Mouse (Mus musculus): ENCODE measurements at regions not wholly inside any gene's neighbourhood (a gene's known extent, or its start where the extent isn't known, plus 50 kb on each side); places are given as distances from the start of the nearest gene placed in this dataset.

DNA sequence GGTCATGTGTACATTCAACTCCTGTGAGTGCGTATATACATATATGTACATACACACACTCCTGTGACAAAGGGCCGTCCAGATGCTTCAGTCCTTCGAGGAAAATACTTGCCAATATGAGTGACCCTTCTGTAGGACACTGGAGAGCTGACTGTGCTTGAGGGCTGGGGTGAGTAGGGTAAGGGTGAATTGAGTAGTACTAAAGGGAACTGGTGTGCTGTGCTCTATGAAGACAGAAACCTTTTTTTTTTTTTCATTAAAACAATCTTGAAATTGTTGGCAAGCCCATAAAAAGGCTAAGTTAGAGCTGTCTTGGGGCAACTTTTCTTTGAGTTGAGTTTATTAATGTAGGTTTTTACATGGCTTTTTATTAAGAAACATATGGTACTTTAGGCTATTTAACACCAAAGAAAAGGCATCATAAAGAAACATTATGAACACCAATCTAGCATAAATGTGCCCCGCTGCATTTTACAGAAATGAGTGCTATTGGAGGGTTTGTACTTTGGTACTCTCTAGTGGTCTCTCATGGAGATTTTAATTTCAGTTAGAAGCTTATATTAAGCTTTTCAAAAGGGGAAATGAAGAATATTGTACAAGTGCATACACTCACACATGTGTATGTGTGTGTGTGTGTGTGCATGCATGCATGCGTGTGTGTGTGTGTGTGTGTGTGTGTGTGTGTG is 718.5 kb upstream of the 2610301B20Rik start:
- WGBS = 95% methylated on average over 5 of the region's 5 CpGs
- H3K27ac ChIP-seq = no peak overlapping the region
- H3K9me3 ChIP-seq = no peaks in the 10 kb centered on the region
- no peaks in the 10 kb centered on the region for H3K4me1 ChIP-seq (replicated peaks)
- H3K36me3 ChIP-seq = no peaks in the 10 kb centered on the region
- no peak overlapping the region for H3K4me2 ChIP-seq
- no peaks in the 10 kb centered on the region for H3K27me3 ChIP-seq
- no peak overlapping the region for H3K9ac ChIP-seq
- no peak overlapping the region for H3K4me3 ChIP-seq
- no peak for ATAC-seq (ENCODE audit: low FRiP score)

DNA sequence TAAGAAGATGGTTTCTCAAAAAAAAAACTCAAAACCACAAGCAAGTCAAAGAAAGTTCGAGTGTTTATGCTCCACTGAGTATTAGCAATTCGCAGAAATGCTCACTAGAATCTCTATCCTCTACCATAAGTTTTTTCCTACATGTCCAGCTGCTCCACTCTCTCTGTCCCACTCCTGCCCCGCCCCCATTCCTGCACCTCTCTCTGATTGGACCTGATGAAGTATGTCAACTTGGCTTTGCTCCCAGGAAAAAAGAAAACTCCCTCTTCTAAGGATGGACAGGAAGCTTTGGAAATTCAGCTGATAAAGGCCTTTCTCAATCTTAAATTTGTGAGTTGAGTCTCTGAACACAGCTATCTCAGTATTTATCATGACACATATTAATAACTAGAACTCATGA is 684.4 kb upstream of the 2610301B20Rik start:
- Histone ChIP-seq H3K9ac (no peak overlapping the region), H3K4me1 (replicated peaks) (no peaks in the 10 kb centered on the region), H3K27ac (no peak overlapping the region), H3K4me2 (no peak overlapping the region), H3K9me3 (no peaks in the 10 kb centered on the region), H3K36me3 (no peaks in the 10 kb centered on the region), H3K4me3 (no peak overlapping the region), H3K27me3 (no peaks in the 10 kb centered on the region)
- WGBS = 90% methylated on average over 3 of the region's 3 CpGs
- no peak for ATAC-seq (ENCODE audit: low FRiP score)

DNA sequence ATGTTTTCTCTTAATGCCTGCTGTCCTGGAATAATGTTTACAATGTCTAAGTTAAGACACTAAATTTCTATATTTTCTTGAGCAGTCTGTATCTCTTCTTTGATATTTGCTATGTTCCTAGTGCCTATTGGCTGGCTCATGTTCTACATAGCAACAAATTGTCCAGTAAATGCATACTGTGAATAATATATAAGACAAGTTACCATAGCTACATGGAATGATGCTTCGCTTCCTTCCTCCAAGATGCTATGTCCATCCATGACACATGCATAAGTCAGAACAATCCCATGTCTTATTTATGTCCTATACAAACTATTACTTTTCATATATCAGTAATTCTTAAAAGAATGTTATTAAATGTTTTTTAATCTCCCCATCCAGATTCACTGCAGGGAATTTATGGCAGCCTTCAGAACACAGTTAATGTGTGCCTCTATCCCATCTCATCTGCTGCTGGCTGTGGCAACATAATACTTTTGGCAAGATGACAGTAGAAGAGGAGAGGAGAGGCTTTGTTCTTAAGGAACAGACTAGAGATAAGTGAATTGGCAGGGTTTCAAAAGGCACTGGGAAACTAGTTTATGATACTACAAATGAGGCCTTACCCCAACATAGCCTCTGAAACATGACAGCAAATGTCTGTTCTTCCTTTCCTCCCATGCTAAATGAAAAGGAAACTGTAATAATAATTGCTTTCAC is 676.9 kb upstream of the 2610301B20Rik start:
- no peaks in the 10 kb centered on the region for H3K4me1 ChIP-seq (replicated peaks)
- no peaks in the 10 kb centered on the region for H3K27me3 ChIP-seq
- no peak overlapping the region for H3K27ac ChIP-seq
- H3K9me3 ChIP-seq = no peaks in the 10 kb centered on the region
- H3K4me2 ChIP-seq = no peak overlapping the region
- no peak for ATAC-seq (ENCODE audit: low FRiP score)
- H3K36me3 ChIP-seq = no peaks in the 10 kb centered on the region
- no peak overlapping the region for H3K9ac ChIP-seq
- WGBS = 82% methylated on average over 1 of the region's 1 CpGs
- no peak overlapping the region for H3K4me3 ChIP-seq

DNA sequence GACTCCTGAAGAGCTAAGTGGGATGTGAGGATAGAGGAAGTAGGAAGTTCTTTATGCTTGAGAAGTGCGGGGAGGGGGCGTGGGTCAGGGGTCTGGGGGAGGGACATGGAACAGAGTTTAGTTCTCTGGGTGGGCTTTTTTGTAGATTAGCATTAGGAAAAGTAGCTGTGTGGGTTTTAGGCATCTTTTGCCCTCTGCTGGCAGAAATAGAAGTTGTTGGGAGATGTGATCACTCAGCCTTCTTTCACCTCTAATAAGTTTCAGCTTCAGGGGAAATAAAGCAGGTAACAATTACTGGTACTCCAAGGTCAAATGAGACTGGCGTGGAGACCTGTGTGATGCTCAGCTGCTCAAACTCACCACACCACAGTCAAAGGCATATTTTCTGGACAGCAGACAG is 672.5 kb upstream of the 2610301B20Rik start:
- H3K4me1 ChIP-seq (replicated peaks) = no peaks in the 10 kb centered on the region
- ATAC-seq (ENCODE audit: low FRiP score) = no peak
- 71% methylated on average over 3 of the region's 3 CpGs for WGBS
- H3K4me3 ChIP-seq = no peak overlapping the region
- H3K9me3 ChIP-seq = no peaks in the 10 kb centered on the region
- no peak overlapping the region for H3K9ac ChIP-seq
- no peaks in the 10 kb centered on the region for H3K36me3 ChIP-seq
- no peaks in the 10 kb centered on the region for H3K27me3 ChIP-seq
- no peak overlapping the region for H3K4me2 ChIP-seq
- no peak overlapping the region for H3K27ac ChIP-seq

DNA sequence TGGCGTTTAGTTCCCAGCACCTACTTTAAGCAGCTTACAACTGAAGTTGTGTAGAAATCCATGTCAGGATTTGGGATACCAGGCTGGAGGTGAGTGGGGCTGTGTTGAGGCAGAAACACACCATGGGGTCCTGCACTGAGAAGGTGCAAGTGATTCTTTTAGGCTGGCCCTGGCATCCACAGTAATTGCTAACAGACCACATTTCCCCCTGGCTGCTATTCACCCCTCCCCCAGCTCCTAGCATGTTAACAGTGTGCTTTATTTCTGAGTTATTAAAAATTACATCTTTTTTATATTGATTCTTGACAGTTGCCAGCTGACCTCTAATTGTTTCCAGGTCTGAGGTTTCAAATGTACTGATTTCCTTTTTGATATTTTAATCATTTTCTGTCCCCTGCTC is 670.1 kb upstream of the 2610301B20Rik start:
- Histone ChIP-seq H3K9ac (no peak overlapping the region), H3K4me2 (no peak overlapping the region), H3K36me3 (no peaks in the 10 kb centered on the region), H3K4me1 (replicated peaks) (no peaks in the 10 kb centered on the region), H3K27ac (no peak overlapping the region), H3K27me3 (no peaks in the 10 kb centered on the region), H3K4me3 (no peak overlapping the region), H3K9me3 (no peaks in the 10 kb centered on the region)
- 89% methylated on average over 1 of the region's 1 CpGs for WGBS
- ATAC-seq (ENCODE audit: low FRiP score) = no peak

DNA sequence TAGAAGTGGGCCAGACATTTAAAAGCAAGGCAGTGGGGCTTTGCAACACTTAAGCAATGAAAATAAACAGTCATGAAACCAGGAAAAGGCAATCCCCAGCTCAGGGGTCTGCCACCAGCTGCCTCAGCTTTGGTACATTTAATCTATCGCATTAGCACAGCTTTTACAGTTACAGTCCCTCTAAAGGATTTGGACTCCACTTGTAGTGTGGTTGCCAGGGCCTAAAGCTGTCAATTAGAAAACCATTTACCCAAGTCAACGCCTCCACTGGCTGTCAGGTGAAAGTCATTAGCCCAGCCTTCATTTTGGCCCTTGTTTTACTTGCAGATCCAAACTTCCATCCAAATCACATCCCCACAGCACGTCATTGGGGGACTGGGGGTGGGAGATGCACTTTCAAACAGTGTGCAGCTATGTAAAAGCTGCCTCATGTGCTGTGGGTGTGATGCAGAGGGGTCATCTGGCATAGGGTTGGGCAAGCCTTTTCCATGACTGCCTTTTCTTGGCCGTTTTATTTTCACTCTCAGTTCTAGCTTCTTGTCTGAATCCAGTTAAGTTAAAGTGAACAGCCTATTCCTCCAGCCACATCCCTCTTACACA is 664.9 kb upstream of the 2610301B20Rik start:
- no peak overlapping the region for H3K4me3 ChIP-seq

DNA sequence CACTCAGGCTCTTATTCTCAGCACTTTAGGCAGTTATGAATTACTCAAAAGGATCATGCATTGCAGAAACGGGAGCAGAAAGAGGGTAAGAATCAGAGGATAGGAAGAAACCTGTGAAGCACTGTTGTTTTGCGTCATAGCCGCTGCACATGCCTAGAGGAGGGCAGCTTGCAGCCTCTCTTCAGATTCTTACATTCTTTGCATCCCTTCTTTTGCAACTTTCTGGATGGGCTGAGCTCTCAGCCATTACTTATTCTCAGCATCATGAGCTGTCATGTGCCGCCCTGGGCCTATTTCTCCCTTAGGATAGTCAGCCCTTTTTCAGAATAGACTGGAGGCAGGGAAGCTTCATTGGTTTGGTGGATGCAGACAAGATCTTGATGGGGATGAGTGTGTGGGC is 663.0 kb upstream of the 2610301B20Rik start:
- no peak for ATAC-seq (ENCODE audit: low FRiP score)
- WGBS = 92% methylated on average over 4 of the region's 4 CpGs

More for the DNA sequence above, 664.9 kb upstream of the 2610301B20Rik start:
- Histone ChIP-seq H3K4me1 (replicated peaks) (no peaks in the 10 kb centered on the region), H3K9me3 (no peaks in the 10 kb centered on the region), H3K27me3 (no peaks in the 10 kb centered on the region), H3K4me2 (no peak overlapping the region), H3K9ac (no peak overlapping the region), H3K36me3 (no peaks in the 10 kb centered on the region), H3K27ac (no peak overlapping the region)
- WGBS = 74% methylated on average over 4 of the region's 4 CpGs
- ATAC-seq (ENCODE audit: low FRiP score) = no peak

DNA sequence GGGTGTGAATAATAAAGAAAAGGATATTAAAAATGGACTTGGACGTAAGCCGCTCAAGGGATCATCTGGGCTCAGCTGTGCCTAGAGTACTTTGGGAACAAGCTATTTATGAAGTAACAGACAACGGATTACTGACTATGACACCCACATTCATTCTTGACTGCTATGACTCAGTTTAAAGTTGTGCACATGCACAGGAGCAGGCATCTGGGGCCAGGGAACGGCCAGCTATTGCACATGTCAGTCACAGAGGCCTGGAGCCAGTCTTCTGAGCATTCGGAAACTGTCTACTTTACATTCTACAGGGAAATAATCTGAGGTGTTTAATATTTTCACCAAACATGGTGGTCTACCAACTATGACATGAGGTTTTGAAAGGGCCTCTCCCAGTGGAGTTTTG is 639.0 kb upstream of the 2610301B20Rik start:
- Histone ChIP-seq H3K9ac (no peak overlapping the region), H3K4me1 (replicated peaks) (no peaks in the 10 kb centered on the region), H3K4me3 (no peak overlapping the region), H3K9me3 (no peaks in the 10 kb centered on the region), H3K27ac (no peak overlapping the region), H3K36me3 (no peaks in the 10 kb centered on the region), H3K4me2 (no peak overlapping the region), H3K27me3 (no peaks in the 10 kb centered on the region)
- WGBS = 97% methylated on average over 5 of the region's 5 CpGs
- no peak for ATAC-seq (ENCODE audit: low FRiP score)

More for the DNA sequence above, 663.0 kb upstream of the 2610301B20Rik start:
- Histone ChIP-seq H3K36me3 (no peaks in the 10 kb centered on the region), H3K4me1 (replicated peaks) (no peaks in the 10 kb centered on the region), H3K27ac (no peak overlapping the region), H3K9me3 (no peaks in the 10 kb centered on the region), H3K4me3 (no peak overlapping the region), H3K27me3 (no peaks in the 10 kb centered on the region), H3K9ac (no peak overlapping the region), H3K4me2 (no peak overlapping the region)

DNA sequence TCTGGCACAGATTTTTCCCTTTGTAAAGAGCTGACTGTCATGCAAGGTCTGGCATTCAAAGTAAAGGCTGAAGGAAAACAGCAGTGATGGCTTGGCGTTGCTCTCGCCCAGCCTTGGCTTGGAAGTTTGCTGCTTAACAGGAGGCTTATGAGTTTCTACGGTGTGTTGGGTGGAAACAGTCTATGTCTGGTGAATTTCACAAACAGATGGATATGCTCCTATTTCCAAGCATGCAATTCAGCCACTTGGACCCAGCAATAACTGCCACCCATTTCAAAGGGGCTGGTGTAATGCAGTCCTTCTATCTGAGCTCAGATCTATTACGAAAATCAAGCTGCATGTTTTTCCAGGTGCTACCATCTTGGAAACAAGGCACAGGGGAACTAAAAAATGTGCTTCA is 632.2 kb upstream of the 2610301B20Rik start:
- Histone ChIP-seq H3K27ac (no peak overlapping the region), H3K9ac (no peak overlapping the region), H3K9me3 (no peaks in the 10 kb centered on the region), H3K4me2 (no peak overlapping the region), H3K36me3 (no peaks in the 10 kb centered on the region), H3K4me3 (no peak overlapping the region), H3K4me1 (replicated peaks) (no peaks in the 10 kb centered on the region), H3K27me3 (no peaks in the 10 kb centered on the region)
- ATAC-seq (ENCODE audit: low FRiP score) = no peak
- WGBS = 92% methylated on average over 4 of the region's 4 CpGs

DNA sequence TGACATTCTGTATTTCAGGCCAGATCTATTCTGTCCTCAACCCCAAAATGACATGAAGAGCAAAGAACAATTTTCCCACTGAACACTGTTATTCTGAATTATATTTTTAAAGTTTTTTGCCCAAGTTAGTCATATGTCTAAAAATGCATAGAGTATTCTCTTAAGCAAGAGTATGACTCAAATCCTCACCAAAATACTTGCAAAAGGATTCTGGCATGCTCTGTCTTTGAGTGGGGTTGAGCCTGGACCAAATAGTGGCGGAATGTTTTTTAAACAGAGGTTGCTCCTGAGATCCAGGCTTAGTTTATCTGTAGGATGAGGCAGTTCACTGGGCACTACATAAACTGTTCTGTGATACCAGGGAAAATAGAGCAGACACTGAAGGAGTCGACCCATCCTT is 631.4 kb upstream of the 2610301B20Rik start:
- Histone ChIP-seq H3K27me3 (no peaks in the 10 kb centered on the region), H3K9ac (no peak overlapping the region), H3K27ac (no peak overlapping the region), H3K9me3 (no peaks in the 10 kb centered on the region), H3K4me1 (replicated peaks) (no peaks in the 10 kb centered on the region), H3K4me3 (no peak overlapping the region), H3K4me2 (no peak overlapping the region), H3K36me3 (no peaks in the 10 kb centered on the region)
- no peak for ATAC-seq (ENCODE audit: low FRiP score)
- 87% methylated on average over 2 of the region's 2 CpGs for WGBS

DNA sequence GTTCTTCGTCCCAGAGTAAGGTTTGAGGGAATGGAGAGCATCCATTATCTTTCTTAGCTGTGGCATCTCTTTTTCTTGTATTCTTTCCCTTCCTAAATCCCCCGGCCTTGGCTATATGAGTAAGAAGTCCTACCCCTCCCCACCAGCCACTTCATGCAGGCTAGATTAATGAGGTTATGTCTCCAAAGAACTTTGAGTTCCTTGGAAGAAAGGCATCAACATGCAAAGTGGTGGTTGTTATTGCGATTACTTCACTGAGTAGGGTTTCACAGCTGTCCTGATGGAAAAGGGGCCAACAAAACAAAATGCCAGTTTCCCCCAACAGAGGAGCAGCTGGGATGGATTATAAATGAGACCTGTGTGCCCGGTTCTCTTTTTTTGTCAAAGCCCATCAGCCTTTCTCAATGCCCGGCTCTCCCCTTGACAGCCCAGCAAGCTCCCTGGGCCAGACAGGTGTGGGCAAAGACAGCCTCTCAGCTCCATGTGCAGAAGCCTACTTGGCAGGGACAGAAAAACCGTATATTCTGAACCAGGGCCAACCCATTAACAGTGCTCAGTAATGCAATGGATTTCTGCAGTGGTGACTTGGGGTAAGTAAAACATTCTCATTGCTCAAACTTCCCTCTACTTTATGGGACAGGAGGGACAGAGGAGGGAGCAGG is 620.1 kb upstream of the 2610301B20Rik start:
- ATAC-seq (ENCODE audit: low FRiP score) = no peak
- Histone ChIP-seq H3K36me3 (no peaks in the 10 kb centered on the region), H3K4me2 (no peak overlapping the region), H3K27me3 (no peaks in the 10 kb centered on the region), H3K9ac (no peak overlapping the region), H3K27ac (no peak overlapping the region), H3K9me3 (no peaks in the 10 kb centered on the region), H3K4me3 (no peak overlapping the region), H3K4me1 (replicated peaks) (no peaks in the 10 kb centered on the region)
- 77% methylated on average over 6 of the region's 6 CpGs for WGBS

DNA sequence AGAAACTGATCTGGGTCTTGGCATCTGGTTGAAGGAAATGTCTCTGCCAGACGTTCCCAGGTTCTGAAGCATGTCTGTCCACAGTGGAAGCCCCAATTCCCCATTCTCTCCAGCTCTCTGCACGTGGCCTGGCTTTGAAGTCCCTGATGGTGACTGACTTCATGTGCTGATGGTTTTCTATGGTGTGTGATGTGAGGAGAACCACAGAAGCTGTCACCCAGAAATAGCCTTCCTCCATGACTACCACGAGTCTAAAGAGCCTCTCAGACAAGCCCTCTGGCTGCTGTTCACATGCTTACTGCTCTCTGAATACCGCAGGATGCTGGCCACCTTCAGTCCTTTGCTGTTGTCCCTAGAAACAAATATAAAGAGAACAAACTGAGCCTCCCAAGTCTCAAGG is 616.8 kb upstream of the 2610301B20Rik start:
- Histone ChIP-seq H3K27ac (no peak overlapping the region), H3K36me3 (no peaks in the 10 kb centered on the region), H3K9ac (no peak overlapping the region), H3K4me3 (no peak overlapping the region), H3K4me2 (no peak overlapping the region), H3K27me3 (no peaks in the 10 kb centered on the region), H3K9me3 (no peaks in the 10 kb centered on the region), H3K4me1 (replicated peaks) (no peaks in the 10 kb centered on the region)
- 71% methylated on average over 4 of the region's 4 CpGs for WGBS
- no peak for ATAC-seq (ENCODE audit: low FRiP score)

Measured in hindbrain, embryonic 13.5 days (tissue).